Mouse (Mus musculus) limb, embryonic 13.5 days (tissue): ENCODE results near the gene St6gal1. TPM values are rescaled to one million over a fixed set of nuclear protein-coding genes. Genes with fewer than 3 reads are reported as not detected.

Source experiments
- ATAC-seq: fragments of 200-750 bp; cut with Nextera tagmentation; 2 replicates; pipeline ENCODE4 v1.8.0; 2017; ENCODE audit warnings: low read depth, moderate number of reproducible peaks, moderate TSS enrichment; ENCODE audit not compliant: low FRiP score
- H3K27ac ChIP-seq: fragments of 300-500 bp; sonication (generic); 2 replicates; pipeline ENCODE4 v1.5.1; 2015; ENCODE audit warnings: inconsistent platforms, mild to moderate bottlenecking, moderate library complexity
- H3K27me3 ChIP-seq: fragments of 300-500 bp; sonication (generic); 2 replicates; pipeline ENCODE4 v1.6.1; 2015; ENCODE audit warnings: mild to moderate bottlenecking, inconsistent platforms
- H3K36me3 ChIP-seq: fragments of 300-500 bp; sonication (generic); 2 replicates; pipeline ENCODE4 v1.6.1; 2015; ENCODE audit warnings: inconsistent platforms, mild to moderate bottlenecking, moderate library complexity
- H3K4me1 ChIP-seq: fragments of 300-500 bp; sonication (generic); 2 replicates; pipeline ENCODE4 v1.6.1; 2015; ENCODE audit warnings: inconsistent platforms
- H3K4me2 ChIP-seq: fragments of 300-500 bp; sonication (generic); replicated peaks from 2 replicates; pipeline ENCODE4 v1.6.1; 2015; ENCODE audit warnings: inconsistent platforms, mild to moderate bottlenecking, moderate library complexity
- H3K4me3 ChIP-seq: fragments of 300-500 bp; sonication (generic); 2 replicates; pipeline ENCODE4 v1.5.1; 2015; ENCODE audit warnings: moderate library complexity, mild to moderate bottlenecking, inconsistent platforms
- H3K9ac ChIP-seq: fragments of 300-500 bp; sonication (generic); 2 replicates; pipeline ENCODE4 v1.6.1; 2015; ENCODE audit warnings: mild to moderate bottlenecking, inconsistent platforms
- H3K9me3 ChIP-seq: fragments of 300-500 bp; sonication (generic); 2 replicates; pipeline ENCODE4 v1.6.1; 2016; ENCODE audit warnings: inconsistent platforms
- WGBS: fragments of 180-500 bp; shearing (Covaris S2); methylation state at CpG from one replicate; pipeline ENCODE4 v1.1.7; 2015; 5-methylcytosine and 5-hydroxymethylcytosine counted together
- polyA plus RNA-seq: library from polyadenylated mRNA; unstranded; fragments of >200 nt; fragmentation: Nextera tagmentation; extraction: Ambion mirVana; gene quantifications from 2 replicates; pipeline ENCODE4 v1.2.1, GENCODE M21; 2015

St6gal1 gene
- polyA plus RNA-seq, 1 experiment from 2014 or later = 20.6 TPM

GRCm38 (mm10) chr16:23337317-23337716 is 112.8 kb downstream of the St6gal1 start:
- Histone ChIP-seq H3K9me3 (0 out of 2 replicates have a peak, but pooled peaks cover 4% of the 10 kb centered on the region), H3K27ac (no peak overlapping the region), H3K36me3 (peaks cover 46% of the 10 kb centered on the region), H3K4me1 (no peaks in the 10 kb centered on the region), H3K4me3 (no peak overlapping the region), H3K27me3 (no peaks in the 10 kb centered on the region), H3K4me2 (no peak overlapping the region), H3K9ac (no peak overlapping the region)
- WGBS = 55% methylated on average over 4 of the region's 4 CpGs
- no peak for ATAC-seq

- peaks cover 4% of the 10 kb centered on the region; the same call in 1 of the 2 replicates for H3K9me3 ChIP-seq
- no peak overlapping the region for H3K4me2 ChIP-seq
- H3K27ac ChIP-seq = no peak overlapping the region
- no peak overlapping the region for H3K9ac ChIP-seq
- H3K36me3 ChIP-seq = peaks cover 45% of the 10 kb centered on the region
- no peak for ATAC-seq
- WGBS = 96% methylated on average over 2 of the region's 2 CpGs
- H3K4me3 ChIP-seq = no peak overlapping the region
- no peaks in the 10 kb centered on the region for H3K4me1 ChIP-seq
- H3K27me3 ChIP-seq = no peaks in the 10 kb centered on the region
Measured at GRCm38 (mm10) chr16:23341254-23341653, 116.7 kb downstream of the St6gal1 start.

- H3K9ac ChIP-seq = no peak overlapping the region
- H3K36me3 ChIP-seq = peaks cover 9% of the 10 kb centered on the region
- no peak overlapping the region for H3K4me2 ChIP-seq
- H3K27me3 ChIP-seq = no peaks in the 10 kb centered on the region
- 16% methylated on average over 2 of the region's 2 CpGs for WGBS
- no peak overlapping the region for H3K27ac ChIP-seq
- ATAC-seq = no peak
- H3K4me1 ChIP-seq = peaks cover 3% of the 10 kb centered on the region; the same call in 1 of the 2 replicates
- no peaks in the 10 kb centered on the region for H3K9me3 ChIP-seq
- no peak overlapping the region for H3K4me3 ChIP-seq
Measured at GRCm38 (mm10) chr16:23350802-23351201, 126.3 kb downstream of the St6gal1 start.

- Histone ChIP-seq H3K4me2 (no peak overlapping the region), H3K27me3 (no peaks in the 10 kb centered on the region), H3K4me1 (no peaks in the 10 kb centered on the region), H3K4me3 (no peak overlapping the region), H3K36me3 (peaks cover 39% of the 10 kb centered on the region), H3K9ac (no peak overlapping the region), H3K27ac (no peak overlapping the region), H3K9me3 (no peaks in the 10 kb centered on the region)
- ATAC-seq = no peak
- 90% methylated on average over 4 of the region's 4 CpGs for WGBS
Measured at GRCm38 (mm10) chr16:23361031-23361430, 136.5 kb downstream of the St6gal1 start.

- Histone ChIP-seq H3K4me3 (no peak overlapping the region), H3K9ac (no peak overlapping the region), H3K9me3 (no peaks in the 10 kb centered on the region), H3K36me3 (peaks cover 34% of the 10 kb centered on the region), H3K27ac (no peak overlapping the region), H3K27me3 (no peaks in the 10 kb centered on the region), H3K4me1 (no peaks in the 10 kb centered on the region), H3K4me2 (no peak overlapping the region)
- ATAC-seq = no peak
- 78% methylated on average over 3 of the region's 3 CpGs for WGBS
Measured at GRCm38 (mm10) chr16:23361434-23361970, 137.0 kb downstream of the St6gal1 start.

- no peaks in the 10 kb centered on the region for H3K4me1 ChIP-seq
- no peak for ATAC-seq
- H3K9me3 ChIP-seq = no peaks in the 10 kb centered on the region; the same call in 1 of the 2 replicates
- H3K9ac ChIP-seq = no peak overlapping the region
- H3K36me3 ChIP-seq = peaks cover 8% of the 10 kb centered on the region
- H3K4me3 ChIP-seq = no peak overlapping the region
- 81% methylated on average over 2 of the region's 2 CpGs for WGBS
- H3K27me3 ChIP-seq = no peaks in the 10 kb centered on the region
- H3K27ac ChIP-seq = no peak overlapping the region
- no peak overlapping the region for H3K4me2 ChIP-seq
Measured at GRCm38 (mm10) chr16:23364328-23364990, 139.9 kb downstream of the St6gal1 start.

GRCm38 (mm10) chr16:23369124-23369523 is 144.6 kb downstream of the St6gal1 start:
- no peaks in the 10 kb centered on the region for H3K27me3 ChIP-seq
- H3K27ac ChIP-seq = no peak overlapping the region
- H3K36me3 ChIP-seq = no peaks in the 10 kb centered on the region
- no peak overlapping the region for H3K4me2 ChIP-seq
- WGBS = 76% methylated on average over 3 of the region's 3 CpGs
- H3K9me3 ChIP-seq = no peaks in the 10 kb centered on the region; the same call in 1 of the 2 replicates
- no peaks in the 10 kb centered on the region for H3K4me1 ChIP-seq
- no peak overlapping the region for H3K9ac ChIP-seq
- H3K4me3 ChIP-seq = no peak overlapping the region
- no peak for ATAC-seq

- 89% methylated on average over 7 of the region's 7 CpGs for WGBS
- no peak for ATAC-seq
Measured at GRCm38 (mm10) chr16:23370724-23371123, 146.2 kb downstream of the St6gal1 start.

GRCm38 (mm10) chr16:23372340-23372739 is 147.8 kb downstream of the St6gal1 start:
- Histone ChIP-seq H3K27ac (no peak overlapping the region), H3K9me3 (no peaks in the 10 kb centered on the region; the same call in 1 of the 2 replicates), H3K36me3 (no peaks in the 10 kb centered on the region), H3K4me1 (no peaks in the 10 kb centered on the region), H3K9ac (no peak overlapping the region), H3K4me2 (no peak overlapping the region), H3K27me3 (no peaks in the 10 kb centered on the region), H3K4me3 (no peak overlapping the region)
- 61% methylated on average over 2 of the region's 2 CpGs for WGBS
- 0 out of 2 replicates have a peak, but pooled peaks have one; percentile 19 for ATAC-seq

More at GRCm38 (mm10) chr16:23370724-23371123, 146.2 kb downstream of the St6gal1 start:
- Histone ChIP-seq H3K4me2 (no peak overlapping the region), H3K27me3 (no peaks in the 10 kb centered on the region), H3K27ac (no peak overlapping the region), H3K4me3 (no peak overlapping the region), H3K9me3 (no peaks in the 10 kb centered on the region; the same call in 1 of the 2 replicates), H3K9ac (no peak overlapping the region), H3K36me3 (no peaks in the 10 kb centered on the region), H3K4me1 (no peaks in the 10 kb centered on the region)

GRCm38 (mm10) chr16:23374068-23374467 is 149.5 kb downstream of the St6gal1 start:
- 90% methylated on average over 4 of the region's 4 CpGs for WGBS
- H3K36me3 ChIP-seq = no peaks in the 10 kb centered on the region
- H3K27ac ChIP-seq = no peak overlapping the region
- H3K27me3 ChIP-seq = no peaks in the 10 kb centered on the region
- no peak overlapping the region for H3K4me2 ChIP-seq
- H3K4me1 ChIP-seq = no peaks in the 10 kb centered on the region
- ATAC-seq = no peak
- H3K4me3 ChIP-seq = no peak overlapping the region
- H3K9ac ChIP-seq = no peak overlapping the region
- H3K9me3 ChIP-seq = no peaks in the 10 kb centered on the region

- H3K36me3 ChIP-seq = no peaks in the 10 kb centered on the region
- 73% methylated on average over 5 of the region's 5 CpGs for WGBS
- ATAC-seq = no peak
- H3K27me3 ChIP-seq = no peaks in the 10 kb centered on the region
- H3K9me3 ChIP-seq = no peaks in the 10 kb centered on the region
- no peaks in the 10 kb centered on the region for H3K4me1 ChIP-seq
- no peak overlapping the region for H3K4me2 ChIP-seq
- H3K9ac ChIP-seq = no peak overlapping the region
- no peak overlapping the region for H3K27ac ChIP-seq
- no peak overlapping the region for H3K4me3 ChIP-seq
Measured at GRCm38 (mm10) chr16:23374938-23375337, 150.4 kb downstream of the St6gal1 start.

GRCm38 (mm10) chr16:23376189-23376588 is 151.6 kb downstream of the St6gal1 start:
- H3K4me2 ChIP-seq = no peak overlapping the region
- H3K9ac ChIP-seq = no peak overlapping the region
- 63% methylated on average over 10 of the region's 10 CpGs for WGBS
- no peaks in the 10 kb centered on the region for H3K9me3 ChIP-seq
- H3K27me3 ChIP-seq = no peaks in the 10 kb centered on the region
- ATAC-seq = no peak
- no peaks in the 10 kb centered on the region for H3K36me3 ChIP-seq
- H3K27ac ChIP-seq = no peak overlapping the region
- H3K4me3 ChIP-seq = no peak overlapping the region
- H3K4me1 ChIP-seq = no peaks in the 10 kb centered on the region
